In the genomic region with DNA sequence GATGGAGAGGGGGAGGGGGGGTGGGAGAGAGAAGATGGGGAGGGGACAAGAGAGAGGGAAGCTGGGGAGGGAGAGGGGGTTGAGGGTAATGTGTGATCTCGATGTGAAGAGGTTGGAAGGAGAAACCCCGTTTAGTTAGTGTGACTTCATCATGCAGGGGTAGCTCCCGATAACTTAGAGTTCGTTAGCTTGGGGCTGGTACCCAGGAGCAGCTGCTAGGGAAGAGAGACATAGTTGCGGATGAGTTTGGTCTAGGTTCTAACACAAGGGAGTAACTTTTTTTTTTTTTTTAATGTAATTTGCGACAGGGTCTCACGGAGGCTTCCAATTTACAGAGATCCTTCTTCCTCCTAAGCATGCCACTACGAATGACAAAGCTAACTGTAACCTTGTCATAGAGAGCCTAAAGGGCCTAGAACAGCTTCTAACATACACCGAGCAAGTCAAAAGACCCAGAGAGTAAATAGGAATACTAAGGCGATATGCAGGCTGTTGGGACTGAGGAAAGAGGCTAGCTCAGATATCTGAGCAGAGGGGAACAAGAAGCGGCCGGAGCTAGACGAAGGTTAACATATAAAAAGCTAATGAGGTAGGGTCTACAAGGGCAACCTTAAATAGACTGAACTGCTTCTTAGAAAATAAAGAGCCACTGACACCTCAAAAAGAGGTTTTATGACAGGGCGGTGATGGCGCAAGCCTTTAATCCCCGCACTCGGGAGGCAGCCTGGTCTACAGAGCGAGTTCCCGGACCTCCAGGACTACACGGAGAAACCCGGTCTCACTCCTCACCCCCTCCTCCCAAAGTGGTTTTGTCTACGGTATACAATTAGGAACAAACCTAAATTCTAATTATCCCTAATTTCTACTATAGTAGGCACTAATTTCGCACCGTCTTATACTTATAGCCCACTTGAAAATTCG, we compare ENCODE assay signal across 8 mouse cellular contexts. TPM values are rescaled to one million over a fixed set of nuclear protein-coding genes. Genes with fewer than 3 reads are reported as not detected.
DNase-seq lines count a peak whose midpoint lies in the region; ATAC-seq lines count a peak whose summit lies in the region.

No protein-coding gene starts in this region.

- ATAC-seq in forebrain, embryonic 11.5 days (replicated peaks; ENCODE audit: low FRiP score): peak; percentile 45
- peak; percentile 28; the same call in 1 of the 2 replicates for ATAC-seq in hindbrain, embryonic 14.5 days (ENCODE audit: low FRiP score)
- ATAC-seq in megakaryocyte progenitor cell, adult 5-6 weeks (replicated peaks; ENCODE audit: poor library complexity): peak; percentile 2
- peak; percentile 23; the same call in 1 of the 2 replicates for ATAC-seq in stomach, embryonic 14.5 days (ENCODE audit: insufficient number of reproducible peaks, insufficient read depth, low FRiP score, low read depth)

- no peaks in the 10 kb centered on the region for H3K4me1 ChIP-seq in forebrain, embryonic 11.5 days (replicated peaks; ENCODE audit: control insufficient read depth, insufficient read depth, low read length)
- H3K4me1 ChIP-seq in hindbrain, embryonic 14.5 days (replicated peaks; ENCODE audit: control insufficient read depth, insufficient read depth, low read length): peaks cover 10% of the 10 kb centered on the region; the same call in 1 of the 2 replicates
- peaks cover 4% of the 10 kb centered on the region; the same call in 1 of the 2 replicates for H3K4me1 ChIP-seq in stomach, embryonic 14.5 days (ENCODE audit: control insufficient read depth, insufficient read depth, low read length)

- H3K4me3 ChIP-seq in forebrain, embryonic 11.5 days (ENCODE audit: low read depth, low read length): peak overlapping the region; percentile 84
- H3K4me3 ChIP-seq in hindbrain, embryonic 14.5 days (replicated peaks; ENCODE audit: low read length): peak overlapping the region; percentile 77
- H3K4me3 ChIP-seq in stomach, embryonic 14.5 days (ENCODE audit: low read depth, low read length): peak overlapping the region; percentile 80

- H3K9me3 ChIP-seq in forebrain, embryonic 11.5 days (ENCODE audit: control insufficient read depth, low read length): no peaks in the 10 kb centered on the region
- H3K9me3 ChIP-seq in hindbrain, embryonic 14.5 days (ENCODE audit: control insufficient read depth, low read length): no peaks in the 10 kb centered on the region
- no peaks in the 10 kb centered on the region for H3K9me3 ChIP-seq in stomach, embryonic 14.5 days (ENCODE audit: control insufficient read depth, low read depth, low read length)

- peak overlapping the region; percentile 79 for H3K4me2 ChIP-seq in forebrain, embryonic 11.5 days (ENCODE audit: low read depth, low read length, severe bottlenecking)
- H3K4me2 ChIP-seq in hindbrain, embryonic 14.5 days (replicated peaks): peak overlapping the region; percentile 72
- peak overlapping the region; percentile 60 for H3K4me2 ChIP-seq in stomach, embryonic 14.5 days (replicated peaks; ENCODE audit: low read depth, low read length)

- peak overlapping the region; percentile 93 for H3K27ac ChIP-seq in forebrain, embryonic 11.5 days (ENCODE audit: low read depth, low read length)
- peak overlapping the region; percentile 93 for H3K27ac ChIP-seq in hindbrain, embryonic 14.5 days
- peak overlapping the region; percentile 96 for H3K27ac ChIP-seq in stomach, embryonic 14.5 days (ENCODE audit: low read length)

- H3K36me3 ChIP-seq in forebrain, embryonic 11.5 days (ENCODE audit: control insufficient read depth, insufficient read depth, low read length): no peaks in the 10 kb centered on the region
- no peaks in the 10 kb centered on the region for H3K36me3 ChIP-seq in hindbrain, embryonic 14.5 days (replicated peaks; ENCODE audit: control insufficient read depth, insufficient read depth)
- H3K36me3 ChIP-seq in stomach, embryonic 14.5 days (ENCODE audit: control insufficient read depth, insufficient read depth, low read length): no peaks in the 10 kb centered on the region

- peak overlapping the region; percentile 76 for H3K9ac ChIP-seq in forebrain, embryonic 11.5 days (ENCODE audit: low read length)
- peak overlapping the region; percentile 65 for H3K9ac ChIP-seq in hindbrain, embryonic 14.5 days
- peak overlapping the region; percentile 36 for H3K9ac ChIP-seq in stomach, embryonic 14.5 days (replicated peaks; ENCODE audit: low read depth, low read length)

- H3K27me3 ChIP-seq in forebrain, embryonic 11.5 days (ENCODE audit: control insufficient read depth, insufficient read depth, low read length): no peaks in the 10 kb centered on the region
- H3K27me3 ChIP-seq in hindbrain, embryonic 14.5 days (ENCODE audit: control insufficient read depth, insufficient read depth, low read length): no peaks in the 10 kb centered on the region
- no peaks in the 10 kb centered on the region for H3K27me3 ChIP-seq in stomach, embryonic 14.5 days (ENCODE audit: control insufficient read depth, insufficient read depth, low read length)

- WGBS in forebrain, embryonic 11.5 days: 7% methylated on average over 25 of the region's 25 CpGs
- 6% methylated on average over 25 of the region's 25 CpGs for WGBS in hindbrain, embryonic 14.5 days
- WGBS in stomach, embryonic 14.5 days: 7% methylated on average over 25 of the region's 25 CpGs

- peak; percentile 61 for DNase-seq in ovary, postnatal 10 days (ENCODE audit: low spot score)
- no peak for DNase-seq in ovary, adult 18-20 months (ENCODE audit: low spot score)
- peak; percentile 37 for DNase-seq in c-Kit-negative CD71-positive TER-119-positive erythroid progenitor cells, embryonic 14.5 days (ENCODE audit: low read depth, low spot score)
- DNase-seq in forebrain, embryonic 11.5 days (ENCODE audit: low spot score): peak; percentile 71
- peak; percentile 48 for DNase-seq in hindbrain, embryonic 14.5 days (ENCODE audit: low spot score)
- DNase-seq in layer of hippocampus, adult 9-11 months: no peak

RNA-seq across cellular contexts. Expression of gene Fmc1, which starts 0.5 kb away (rescaled TPM):
- 107 and 110 TPM in 2 replicates for polyA plus RNA-seq in forebrain, embryonic 11.5 days (2014; fragmentation: Nextera tagmentation; extraction: Ambion mirVana)
- 195 and 213 TPM in 2 replicates for polyA plus RNA-seq in hindbrain, embryonic 14.5 days (2014; fragmentation: Nextera tagmentation; extraction: Ambion mirVana)
- 99.9 and 108 TPM in 2 replicates for total RNA-seq in megakaryocyte progenitor cell, adult 5-6 weeks (2015)
- total RNA-seq in megakaryocyte progenitor cell, adult 5-6 weeks (2017): 58.3 and 60.3 TPM in 2 replicates
- polyA plus RNA-seq in stomach, embryonic 14.5 days (2014; fragmentation: Nextera tagmentation; extraction: Ambion mirVana): 137 and 148 TPM in 2 replicates

RNA-seq across cellular contexts. Expression of gene Luc7l2, which starts 18.4 kb away (rescaled TPM):
- 47.5 and 48.5 TPM in 2 replicates for polyA plus RNA-seq in forebrain, embryonic 11.5 days (2014; fragmentation: Nextera tagmentation; extraction: Ambion mirVana)
- polyA plus RNA-seq in hindbrain, embryonic 14.5 days (2014; fragmentation: Nextera tagmentation; extraction: Ambion mirVana): 34.1 and 49.3 TPM in 2 replicates
- total RNA-seq in megakaryocyte progenitor cell, adult 5-6 weeks (2015): 183 and 193 TPM in 2 replicates
- 181 and 264 TPM in 2 replicates for total RNA-seq in megakaryocyte progenitor cell, adult 5-6 weeks (2017)
- polyA plus RNA-seq in stomach, embryonic 14.5 days (2014; fragmentation: Nextera tagmentation; extraction: Ambion mirVana): 74.3 and 74.9 TPM in 2 replicates

Comparison
In these comparisons a context has a peak if more than half of its experiments do, and no peak if none do; other contexts are left out.
1. DNase-seq: peak in ovary, postnatal 10 days (single experiment), c-Kit-negative CD71-positive TER-119-positive erythroid progenitor cells, embryonic 14.5 days (single experiment), forebrain, embryonic 11.5 days (single experiment) and hindbrain, embryonic 14.5 days (single experiment); none in ovary, adult 18-20 months (single experiment) and layer of hippocampus, adult 9-11 months (single experiment).
2. Peak in every context shown above with its lines, with median percentiles within 50 percentile points of each other: ATAC-seq, H3K27ac ChIP-seq, H3K4me2 ChIP-seq, H3K4me3 ChIP-seq and H3K9ac ChIP-seq.